Mouse (Mus musculus): ENCODE data around the gene Ak5. TPM values are rescaled to one million over a fixed set of nuclear protein-coding genes. Genes with fewer than 3 reads are reported as not detected.

Gene Ak5
- polyA plus RNA-seq, 1 experiment from 2014 or later, result 0.33 TPM

DNA sequence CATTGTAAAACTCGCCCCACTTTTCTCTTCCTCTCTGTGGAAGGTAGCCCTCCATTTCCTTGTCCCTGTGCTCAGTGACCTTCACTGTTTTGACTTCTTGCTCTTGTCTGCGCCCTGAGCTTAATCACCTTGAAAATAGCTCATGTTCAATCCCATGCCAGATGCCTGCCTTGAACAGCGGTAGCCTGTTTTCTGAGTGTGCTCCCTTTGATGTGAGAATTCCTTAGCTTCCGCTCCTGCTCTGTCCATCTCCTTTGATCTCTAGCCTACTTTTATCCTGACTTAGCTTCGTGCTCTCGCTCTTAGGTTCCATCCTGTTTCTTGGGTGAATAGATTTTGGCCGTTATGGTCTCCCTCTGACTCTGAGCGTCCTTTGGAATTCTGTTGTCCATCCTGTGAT, 31.1 kb upstream of the Ak5 start:
- H3K36me3 ChIP-seq (ENCODE audit: control insufficient read depth, insufficient read depth, low read length), result no peaks in the 10 kb centered on the region
- ATAC-seq (ENCODE audit: low FRiP score) (no peak), DNase-seq (ENCODE audit: low spot score, missing footprints) (peak; percentile 68)
- no peaks in the 10 kb centered on the region for H3K4me1 ChIP-seq (ENCODE audit: control insufficient read depth, insufficient read depth, low read length)
- no peak overlapping the region for H3K9ac ChIP-seq (ENCODE audit: low read length)
- no peak overlapping the region for H3K27ac ChIP-seq (ENCODE audit: low read depth, low read length)
- H3K4me3 ChIP-seq (ENCODE audit: low read depth, low read length), result no peak overlapping the region
- no peaks in the 10 kb centered on the region for H3K9me3 ChIP-seq (ENCODE audit: control insufficient read depth, low read length)
- no peak overlapping the region for H3K4me2 ChIP-seq
- WGBS, result 69% methylated on average over 8 of the region's 8 CpGs
- H3K27me3 ChIP-seq (ENCODE audit: control insufficient read depth, insufficient read depth, low read length), result no peaks in the 10 kb centered on the region

DNA sequence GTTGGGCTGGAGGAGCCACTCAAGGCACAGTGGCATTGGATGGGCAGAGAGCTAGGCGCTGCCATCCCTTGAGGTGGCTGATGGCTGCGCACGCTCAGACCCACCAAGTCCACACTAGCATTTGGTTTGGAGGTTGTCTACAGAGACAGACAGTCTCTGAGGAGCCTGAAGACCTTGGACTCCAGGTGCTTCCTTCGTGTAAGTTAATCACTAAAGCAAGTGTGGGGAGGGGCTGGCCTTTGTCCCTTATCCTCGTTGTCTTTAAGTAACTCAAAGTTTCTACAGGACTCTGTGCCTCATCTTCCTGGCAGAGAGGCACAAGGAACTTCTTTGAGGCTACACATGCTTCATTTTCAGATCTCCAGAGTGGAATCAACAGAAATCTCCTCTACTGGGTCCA, 29.9 kb upstream of the Ak5 start:
- Histone ChIP-seq H3K4me3 (ENCODE audit: low read depth, low read length) (no peak overlapping the region), H3K27ac (ENCODE audit: low read depth, low read length) (no peak overlapping the region), H3K9ac (ENCODE audit: low read length) (no peak overlapping the region), H3K27me3 (ENCODE audit: control insufficient read depth, insufficient read depth, low read length) (no peaks in the 10 kb centered on the region), H3K36me3 (ENCODE audit: control insufficient read depth, insufficient read depth, low read length) (no peaks in the 10 kb centered on the region), H3K9me3 (ENCODE audit: control insufficient read depth, low read length) (no peaks in the 10 kb centered on the region), H3K4me2 (no peak overlapping the region), H3K4me1 (ENCODE audit: control insufficient read depth, insufficient read depth, low read length) (no peaks in the 10 kb centered on the region)
- DNase-seq (ENCODE audit: low spot score, missing footprints), result no peak
- ATAC-seq (ENCODE audit: low FRiP score), result no peak
- WGBS, result 90% methylated on average over 5 of the region's 5 CpGs

DNA sequence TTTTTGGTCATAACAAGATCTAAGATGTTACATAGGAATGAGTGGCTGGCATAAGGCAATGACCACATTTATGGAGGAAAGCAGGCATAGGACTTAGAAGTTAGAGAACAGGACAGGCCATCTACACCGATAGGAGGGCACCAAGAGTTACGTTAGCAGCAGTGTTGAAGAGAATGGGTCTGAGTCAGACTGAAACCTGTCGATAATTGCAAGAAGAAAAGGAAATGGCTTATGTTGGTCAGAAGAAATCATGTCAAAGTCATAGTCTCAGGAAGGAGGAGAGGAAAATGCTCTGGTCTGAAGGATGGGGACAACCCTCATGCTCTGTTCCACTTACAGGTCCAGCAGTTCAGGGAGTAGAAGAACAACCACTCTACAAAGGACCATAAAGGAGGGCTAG, 26.8 kb upstream of the Ak5 start:
- WGBS, result 87% methylated on average over 3 of the region's 3 CpGs

DNA sequence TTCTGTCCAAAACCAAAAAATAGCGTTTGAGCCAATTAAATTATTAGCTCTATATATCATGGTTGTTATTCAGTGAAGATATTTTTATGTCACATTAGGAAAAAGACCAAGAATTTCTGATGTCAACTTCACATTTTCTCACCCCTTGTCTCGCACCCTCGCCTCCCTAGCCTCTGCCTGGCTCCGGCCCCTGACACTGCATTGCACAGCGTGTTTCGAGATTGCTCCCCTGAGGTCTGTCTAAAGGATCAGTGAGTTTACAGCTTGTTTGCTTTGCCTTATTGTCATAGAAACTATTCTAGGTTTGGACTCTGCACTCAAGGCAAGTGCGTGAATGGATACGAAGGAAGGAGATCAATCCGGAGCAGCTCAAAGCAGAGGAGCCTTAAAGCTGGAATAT, 20.9 kb upstream of the Ak5 start:
- Histone ChIP-seq H3K27me3 (ENCODE audit: control insufficient read depth, insufficient read depth, low read length) (no peaks in the 10 kb centered on the region), H3K9me3 (ENCODE audit: control insufficient read depth, low read length) (no peaks in the 10 kb centered on the region), H3K9ac (ENCODE audit: low read length) (no peak overlapping the region), H3K36me3 (ENCODE audit: control insufficient read depth, insufficient read depth, low read length) (no peaks in the 10 kb centered on the region), H3K4me3 (ENCODE audit: low read depth, low read length) (no peak overlapping the region), H3K4me1 (ENCODE audit: control insufficient read depth, insufficient read depth, low read length) (no peaks in the 10 kb centered on the region), H3K27ac (ENCODE audit: low read depth, low read length) (no peak overlapping the region), H3K4me2 (no peak overlapping the region)
- no peak for ATAC-seq (ENCODE audit: low FRiP score)
- DNase-seq (ENCODE audit: low spot score, missing footprints), result peak; percentile 17
- 86% methylated on average over 9 of the region's 9 CpGs for WGBS

More for the DNA sequence above, 26.8 kb upstream of the Ak5 start:
- no peaks in the 10 kb centered on the region for H3K4me1 ChIP-seq (ENCODE audit: control insufficient read depth, insufficient read depth, low read length)
- no peaks in the 10 kb centered on the region for H3K27me3 ChIP-seq (ENCODE audit: control insufficient read depth, insufficient read depth, low read length)
- no peak overlapping the region for H3K4me3 ChIP-seq (ENCODE audit: low read depth, low read length)
- H3K9ac ChIP-seq (ENCODE audit: low read length), result no peak overlapping the region
- H3K4me2 ChIP-seq, result no peak overlapping the region
- no peaks in the 10 kb centered on the region for H3K36me3 ChIP-seq (ENCODE audit: control insufficient read depth, insufficient read depth, low read length)
- ATAC-seq (ENCODE audit: low FRiP score), result no peak
- DNase-seq (ENCODE audit: low spot score, missing footprints), result no peak
- H3K27ac ChIP-seq (ENCODE audit: low read depth, low read length), result no peak overlapping the region
- H3K9me3 ChIP-seq (ENCODE audit: control insufficient read depth, low read length), result no peaks in the 10 kb centered on the region

DNA sequence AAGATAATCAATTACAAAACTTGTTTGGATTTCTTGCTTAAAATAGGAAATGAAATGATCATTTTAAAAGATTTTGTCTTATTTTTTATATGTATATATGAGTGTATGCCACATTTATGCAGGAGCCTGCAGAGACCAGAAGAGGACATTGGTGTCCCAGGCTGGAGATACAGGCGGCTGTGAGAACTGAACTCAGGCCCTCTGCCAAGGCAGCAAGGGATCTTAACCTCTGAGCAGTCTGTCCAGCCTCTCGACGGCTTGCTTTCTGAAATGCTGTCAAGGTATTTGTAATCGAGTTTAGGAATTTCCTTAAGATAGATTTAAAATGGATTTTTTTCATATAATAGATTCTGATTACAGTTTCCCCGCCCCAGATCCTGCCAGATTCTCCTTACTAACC, 20.4 kb upstream of the Ak5 start:
- Histone ChIP-seq H3K36me3 (ENCODE audit: control insufficient read depth, insufficient read depth, low read length) (no peaks in the 10 kb centered on the region), H3K9ac (ENCODE audit: low read length) (no peak overlapping the region)
- no peak for ATAC-seq (ENCODE audit: low FRiP score)

DNA sequence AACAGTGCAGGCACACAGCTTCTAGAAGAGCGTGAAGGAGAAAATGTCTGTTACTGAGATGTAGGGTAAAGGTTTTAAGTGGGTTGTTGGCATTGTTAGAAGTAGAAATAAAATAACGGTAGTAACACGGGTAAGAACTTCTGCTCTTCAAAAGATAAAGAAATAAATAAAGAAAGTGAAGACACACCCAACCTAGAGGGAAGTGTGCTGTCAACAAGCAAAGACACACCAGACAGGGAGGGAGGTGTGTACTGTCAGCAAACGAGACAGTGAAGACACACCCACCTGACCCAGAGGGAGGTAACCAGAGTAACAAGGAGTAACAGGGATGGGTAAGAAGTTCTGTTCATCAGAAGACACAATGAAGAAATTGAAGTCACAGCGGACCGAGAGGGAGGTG, 6.5 kb upstream of the Ak5 start:
- Histone ChIP-seq H3K4me2 (no peak overlapping the region), H3K4me3 (ENCODE audit: low read depth, low read length) (no peak overlapping the region), H3K27me3 (ENCODE audit: control insufficient read depth, insufficient read depth, low read length) (peaks cover 2% of the 10 kb centered on the region; the same call in 1 of the 2 replicates), H3K9ac (ENCODE audit: low read length) (no peak overlapping the region), H3K4me1 (ENCODE audit: control insufficient read depth, insufficient read depth, low read length) (no peaks in the 10 kb centered on the region), H3K36me3 (ENCODE audit: control insufficient read depth, insufficient read depth, low read length) (no peaks in the 10 kb centered on the region), H3K27ac (ENCODE audit: low read depth, low read length) (no peak overlapping the region), H3K9me3 (ENCODE audit: control insufficient read depth, low read length) (no peaks in the 10 kb centered on the region)
- 75% methylated on average over 6 of the region's 6 CpGs for WGBS
- no peak for ATAC-seq (ENCODE audit: low FRiP score)
- DNase-seq (ENCODE audit: low spot score, missing footprints), result no peak

More for the DNA sequence above, 20.4 kb upstream of the Ak5 start:
- no peaks in the 10 kb centered on the region for H3K27me3 ChIP-seq (ENCODE audit: control insufficient read depth, insufficient read depth, low read length)
- WGBS, result 86% methylated on average over 5 of the region's 5 CpGs
- no peak overlapping the region for H3K4me3 ChIP-seq (ENCODE audit: low read depth, low read length)
- H3K27ac ChIP-seq (ENCODE audit: low read depth, low read length), result no peak overlapping the region
- no peaks in the 10 kb centered on the region for H3K9me3 ChIP-seq (ENCODE audit: control insufficient read depth, low read length)
- DNase-seq (ENCODE audit: low spot score, missing footprints), result no peak
- no peaks in the 10 kb centered on the region for H3K4me1 ChIP-seq (ENCODE audit: control insufficient read depth, insufficient read depth, low read length)
- no peak overlapping the region for H3K4me2 ChIP-seq

DNA sequence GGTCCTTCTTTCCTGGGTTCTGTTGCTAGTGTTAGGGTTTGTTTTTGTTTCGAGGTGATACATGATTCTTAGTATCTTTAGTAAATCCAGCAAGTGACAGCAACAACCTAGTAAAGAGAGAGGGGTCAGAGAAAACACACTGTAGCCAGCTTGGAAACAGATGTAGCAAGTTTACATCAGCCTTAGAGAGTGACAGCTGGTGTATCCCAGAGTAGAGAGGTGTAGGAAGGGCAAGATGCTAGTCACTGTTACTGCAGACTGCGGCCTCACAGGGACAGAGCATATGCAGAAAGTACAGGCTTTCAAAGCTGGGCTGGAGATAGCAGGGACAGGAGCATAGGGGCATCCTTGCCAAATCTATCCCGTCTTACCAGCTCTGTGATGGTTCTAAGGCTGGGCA, 1.6 kb upstream of the Ak5 start:
- Histone ChIP-seq H3K4me2 (no peak overlapping the region), H3K27me3 (ENCODE audit: control insufficient read depth, insufficient read depth, low read length) (peaks cover 25% of the 10 kb centered on the region), H3K4me3 (ENCODE audit: low read depth, low read length) (no peak overlapping the region), H3K27ac (ENCODE audit: low read depth, low read length) (no peak overlapping the region), H3K9me3 (ENCODE audit: control insufficient read depth, low read length) (no peaks in the 10 kb centered on the region), H3K36me3 (ENCODE audit: control insufficient read depth, insufficient read depth, low read length) (no peaks in the 10 kb centered on the region), H3K9ac (ENCODE audit: low read length) (no peak overlapping the region), H3K4me1 (ENCODE audit: control insufficient read depth, insufficient read depth, low read length) (peaks cover 5% of the 10 kb centered on the region)
- no peak for DNase-seq (ENCODE audit: low spot score, missing footprints)
- ATAC-seq (ENCODE audit: low FRiP score), result no peak
- WGBS, result 79% methylated on average over 3 of the region's 3 CpGs

DNA sequence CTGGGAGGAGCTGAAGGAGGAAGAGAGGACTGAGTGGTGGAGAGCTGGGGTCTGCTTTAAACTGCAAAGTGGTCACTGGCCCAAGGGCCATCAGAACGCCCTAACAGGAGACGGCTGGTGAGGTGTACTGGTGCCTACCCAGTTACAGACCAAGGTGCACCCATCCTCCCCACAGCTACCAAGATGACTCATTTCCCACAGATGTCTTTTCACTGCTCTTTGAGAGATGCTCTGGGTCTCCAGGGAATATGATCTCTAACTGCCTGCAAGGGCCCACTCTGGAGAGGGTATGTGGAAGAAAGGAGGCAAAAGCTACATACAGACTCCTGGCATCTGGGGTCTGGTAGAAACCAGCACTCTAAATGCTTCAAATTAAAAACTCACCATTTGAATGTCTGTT, 633 bp upstream of the Ak5 start:
- no peak overlapping the region for H3K4me2 ChIP-seq
- H3K27ac ChIP-seq (ENCODE audit: low read depth, low read length), result no peak overlapping the region
- H3K9ac ChIP-seq (ENCODE audit: low read length), result no peak overlapping the region
- WGBS, result 79% methylated on average over 2 of the region's 2 CpGs
- peaks cover 5% of the 10 kb centered on the region for H3K4me1 ChIP-seq (ENCODE audit: control insufficient read depth, insufficient read depth, low read length)
- DNase-seq (ENCODE audit: low spot score, missing footprints), result no peak
- no peaks in the 10 kb centered on the region for H3K36me3 ChIP-seq (ENCODE audit: control insufficient read depth, insufficient read depth, low read length)
- ATAC-seq (ENCODE audit: low FRiP score), result no peak
- H3K27me3 ChIP-seq (ENCODE audit: control insufficient read depth, insufficient read depth, low read length), result peaks cover 25% of the 10 kb centered on the region
- no peaks in the 10 kb centered on the region for H3K9me3 ChIP-seq (ENCODE audit: control insufficient read depth, low read length)
- H3K4me3 ChIP-seq (ENCODE audit: low read depth, low read length), result no peak overlapping the region

DNA sequence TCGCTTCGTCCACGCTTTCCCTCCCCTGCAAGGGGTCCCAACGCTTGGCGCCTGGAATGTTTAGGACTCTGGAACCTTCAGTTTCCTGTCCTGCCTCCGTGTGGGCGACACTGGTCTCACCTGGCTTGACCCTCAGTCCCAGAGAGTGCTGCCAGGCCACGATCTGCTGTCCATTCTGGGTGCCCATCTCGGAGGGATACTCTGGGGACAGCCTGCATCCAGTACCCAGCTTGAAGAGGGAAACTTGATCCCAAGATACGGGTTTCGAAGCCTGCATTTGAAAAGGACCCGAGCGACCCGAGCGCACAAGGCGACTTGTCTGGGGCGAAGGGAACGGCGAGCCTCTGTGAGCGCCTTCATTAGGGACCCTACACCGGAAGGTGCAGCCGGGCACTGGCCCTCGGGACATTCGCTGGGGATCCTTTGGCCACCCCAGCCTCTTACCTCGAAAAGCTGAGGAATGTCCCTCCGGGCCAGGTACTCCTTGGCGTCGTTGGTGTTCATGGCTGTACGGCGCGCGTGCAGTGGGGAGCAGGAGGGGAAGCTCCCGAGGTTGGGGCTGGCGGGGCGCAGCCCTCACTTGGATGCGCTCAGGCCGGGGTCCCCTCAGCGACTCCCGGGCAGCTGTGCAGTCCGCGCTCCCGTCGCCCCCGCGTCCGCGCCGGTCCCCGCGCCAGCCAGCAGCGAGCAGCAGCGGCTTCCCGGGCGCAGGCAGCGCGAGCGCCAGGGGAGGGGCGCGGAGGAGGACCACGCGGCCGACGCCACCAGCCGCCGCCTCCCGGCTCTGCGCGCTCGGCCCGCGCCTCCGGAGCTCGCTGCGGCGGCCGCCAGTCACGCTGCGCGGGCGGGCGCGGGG, 576 bp downstream of the Ak5 start:
- H3K9ac ChIP-seq (ENCODE audit: low read length), result peak overlapping the region; percentile 48
- under 1% methylated on average over 57 of the region's 82 CpGs for WGBS
- peak; percentile 96 for DNase-seq (ENCODE audit: low spot score, missing footprints)
- peak; percentile 81 for ATAC-seq (ENCODE audit: low FRiP score)
- peaks cover 5% of the 10 kb centered on the region for H3K4me1 ChIP-seq (ENCODE audit: control insufficient read depth, insufficient read depth, low read length)
- H3K4me2 ChIP-seq, result peak overlapping the region; percentile 98
- H3K9me3 ChIP-seq (ENCODE audit: control insufficient read depth, low read length), result no peaks in the 10 kb centered on the region
- H3K36me3 ChIP-seq (ENCODE audit: control insufficient read depth, insufficient read depth, low read length), result no peaks in the 10 kb centered on the region
- H3K27ac ChIP-seq (ENCODE audit: low read depth, low read length), result no peak overlapping the region
- peaks cover 25% of the 10 kb centered on the region for H3K27me3 ChIP-seq (ENCODE audit: control insufficient read depth, insufficient read depth, low read length)
- H3K4me3 ChIP-seq (ENCODE audit: low read depth, low read length), result peak overlapping the region; percentile 47

Measured in midbrain, embryonic 11.5 days (tissue).